Mouse (Mus musculus) neural tube, embryonic 14.5 days (tissue): Measurements from ENCODE around the gene Mrpl42. TPM values are rescaled to one million over a fixed set of nuclear protein-coding genes. Genes with fewer than 3 reads are reported as not detected.

Experiments
- ATAC-seq: fragments of 200-750 bp; cut with Nextera tagmentation; 2 replicates; pipeline ENCODE4 v1.8.0; 2017; ENCODE audit warnings: low read depth, mild to moderate bottlenecking, moderate TSS enrichment, moderate library complexity
- H3K27ac ChIP-seq: fragments of 300-500 bp; sonication (generic); 2 replicates; pipeline ENCODE4 v1.5.1; 2014; ENCODE audit warnings: low read depth, mild to moderate bottlenecking, control low read depth, low read length, moderate library complexity, mixed read lengths
- H3K27me3 ChIP-seq: fragments of 300-500 bp; sonication (generic); 2 replicates; pipeline ENCODE4 v1.6.1; 2014; ENCODE audit warnings: low read length; ENCODE audit not compliant: control insufficient read depth, insufficient read depth
- H3K36me3 ChIP-seq: fragments of 300-500 bp; sonication (generic); 2 replicates; pipeline ENCODE4 v1.6.1; 2014; ENCODE audit warnings: low read length, mixed read lengths; ENCODE audit not compliant: control insufficient read depth, insufficient read depth
- H3K4me1 ChIP-seq: fragments of 300-500 bp; sonication (generic); 2 replicates; pipeline ENCODE4 v1.6.1; 2014; ENCODE audit warnings: low read length; ENCODE audit not compliant: control insufficient read depth, insufficient read depth
- H3K4me2 ChIP-seq: fragments of 300-500 bp; sonication (generic); 2 replicates; pipeline ENCODE4 v1.6.1; 2014; ENCODE audit warnings: mild to moderate bottlenecking, low read depth, low read length, control low read depth
- H3K4me3 ChIP-seq: fragments of 300-500 bp; sonication (generic); 2 replicates; pipeline ENCODE4 v1.5.1; 2014; ENCODE audit warnings: low read depth, low read length, control low read depth, mixed read lengths
- H3K9ac ChIP-seq: fragments of 300-500 bp; sonication (generic); replicated peaks from 2 replicates; pipeline ENCODE4 v1.6.1; 2014; ENCODE audit warnings: low read depth, mild to moderate bottlenecking, control low read depth, low read length, mixed read lengths
- H3K9me3 ChIP-seq: fragments of 300-500 bp; sonication (generic); 2 replicates; pipeline ENCODE4 v1.6.1; 2016; ENCODE audit warnings: low read length; ENCODE audit not compliant: control insufficient read depth
- WGBS: fragments of 180-500 bp; shearing (Covaris S2); extraction: QIAGEN DNeasy Blood & Tissue Kit; methylation state at CpG from one replicate; pipeline ENCODE4 v1.1.7; 2014; 5-methylcytosine and 5-hydroxymethylcytosine counted together
- polyA plus RNA-seq: library from polyadenylated mRNA; unstranded; fragments of >200 nt; fragmentation: Nextera tagmentation; extraction: Ambion mirVana; gene quantifications from 2 replicates; pipeline ENCODE4 v1.2.1, GENCODE M21; 2014

Gene Mrpl42
- polyA plus RNA-seq, 1 experiment from 2014 or later, result 276 TPM

- Histone ChIP-seq H3K4me1 (no peaks in the 10 kb centered on the region), H3K9ac (no peak overlapping the region), H3K4me3 (no peak overlapping the region), H3K4me2 (no peak overlapping the region), H3K27me3 (no peaks in the 10 kb centered on the region), H3K36me3 (no peaks in the 10 kb centered on the region), H3K27ac (no peak overlapping the region), H3K9me3 (no peaks in the 10 kb centered on the region)
- 67% methylated on average over 2 of the region's 2 CpGs for WGBS
- no peak for ATAC-seq
These were observed 45.6 kb downstream of the Mrpl42 start for GRCm38 (mm10) chr10:95456103-95456502.

DNA sequence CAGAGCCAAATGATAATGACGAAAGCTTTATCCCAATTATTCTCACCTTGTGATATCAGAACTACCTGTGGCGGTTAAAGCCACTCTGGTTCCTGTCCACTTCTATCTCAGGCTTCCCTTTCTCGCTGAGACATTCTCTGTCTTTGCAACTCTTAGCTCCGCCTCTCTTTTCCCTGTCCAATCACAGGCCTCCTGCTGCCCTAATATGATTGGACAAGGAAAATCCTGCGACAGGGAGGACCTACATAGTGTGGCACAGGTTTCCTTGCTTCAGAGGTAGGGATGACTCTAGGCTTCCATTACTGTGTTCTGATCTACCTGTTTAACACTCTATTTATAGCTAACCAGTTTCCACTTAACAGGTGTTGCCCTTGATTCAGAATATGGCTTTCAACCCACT is 48.5 kb downstream of the Mrpl42 start:
- Histone ChIP-seq H3K27ac (no peak overlapping the region), H3K27me3 (no peaks in the 10 kb centered on the region), H3K4me3 (no peak overlapping the region), H3K36me3 (no peaks in the 10 kb centered on the region), H3K4me2 (no peak overlapping the region), H3K4me1 (no peaks in the 10 kb centered on the region), H3K9ac (no peak overlapping the region), H3K9me3 (no peaks in the 10 kb centered on the region)
- 89% methylated on average over 5 of the region's 5 CpGs for WGBS
- no peak for ATAC-seq

GRCm38 (mm10) chr10:95449033-95449432 is 52.7 kb downstream of the Mrpl42 start:
- H3K27me3 ChIP-seq, result no peaks in the 10 kb centered on the region
- no peak overlapping the region for H3K4me3 ChIP-seq
- no peak overlapping the region for H3K9ac ChIP-seq
- H3K4me1 ChIP-seq, result no peaks in the 10 kb centered on the region
- no peaks in the 10 kb centered on the region for H3K36me3 ChIP-seq
- H3K9me3 ChIP-seq, result no peaks in the 10 kb centered on the region
- no peak overlapping the region for H3K4me2 ChIP-seq
- 92% methylated on average over 6 of the region's 6 CpGs for WGBS
- no peak for ATAC-seq
- no peak overlapping the region for H3K27ac ChIP-seq

- H3K4me3 ChIP-seq, result no peak overlapping the region
- H3K27me3 ChIP-seq, result no peaks in the 10 kb centered on the region
- ATAC-seq, result no peak
- no peak overlapping the region for H3K9ac ChIP-seq
- no peaks in the 10 kb centered on the region for H3K4me1 ChIP-seq
- no peaks in the 10 kb centered on the region for H3K9me3 ChIP-seq
- no peak overlapping the region for H3K27ac ChIP-seq
- no peak overlapping the region for H3K4me2 ChIP-seq
- WGBS, result 97% methylated on average over 16 of the region's 16 CpGs
- no peaks in the 10 kb centered on the region for H3K36me3 ChIP-seq
These were observed 53.8 kb downstream of the Mrpl42 start for GRCm38 (mm10) chr10:95447954-95448353.

DNA sequence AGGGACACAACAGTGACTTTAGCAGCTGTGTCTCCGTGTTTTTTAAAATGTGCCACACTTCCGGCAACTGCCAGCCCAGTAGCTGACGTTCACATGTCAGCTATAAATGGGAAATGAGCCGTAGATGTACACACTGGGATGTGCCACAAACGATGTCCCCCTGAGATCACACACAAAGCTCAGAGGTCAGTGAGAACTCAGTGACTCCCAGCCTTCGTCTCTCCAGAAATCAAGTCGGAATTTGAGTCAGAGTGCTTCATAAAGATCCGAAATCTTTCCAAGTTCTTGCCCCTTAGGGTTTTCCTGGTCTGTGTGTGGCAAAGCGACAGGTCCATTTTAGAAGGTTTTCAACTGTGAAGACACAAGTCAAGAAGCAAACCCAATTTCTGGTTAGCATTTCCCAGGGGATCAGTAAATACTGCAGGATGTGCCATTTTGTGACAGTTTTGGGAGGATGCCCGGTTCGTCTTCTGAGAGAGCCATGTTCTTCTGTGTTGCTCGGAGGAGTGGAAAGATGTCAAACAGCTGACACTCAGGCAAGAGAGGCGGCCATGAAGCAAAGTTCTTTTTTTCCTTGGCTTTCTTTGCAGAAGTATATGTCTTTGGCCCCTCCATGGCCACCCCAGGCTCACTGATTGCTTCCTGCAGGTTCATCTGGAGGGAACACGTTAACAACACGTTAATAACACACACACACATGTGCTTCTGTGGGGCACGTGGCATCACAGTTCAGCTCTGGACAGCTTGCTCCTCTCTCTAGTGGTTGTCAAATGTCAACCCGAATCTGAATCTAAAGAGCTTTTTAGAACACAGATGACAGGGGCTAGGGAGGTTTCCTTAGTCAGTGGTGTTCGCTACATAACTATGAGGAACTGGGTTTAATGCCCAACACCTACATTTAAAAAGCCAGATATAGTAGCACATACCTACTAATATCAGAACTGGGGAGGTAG is 56.4 kb downstream of the Mrpl42 start:
- Histone ChIP-seq H3K9ac (no peak overlapping the region), H3K4me2 (no peak overlapping the region), H3K4me1 (no peaks in the 10 kb centered on the region), H3K36me3 (no peaks in the 10 kb centered on the region), H3K27me3 (no peaks in the 10 kb centered on the region), H3K9me3 (no peaks in the 10 kb centered on the region), H3K27ac (no peak overlapping the region), H3K4me3 (no peak overlapping the region)
- WGBS, result 79% methylated on average over 18 of the region's 18 CpGs
- no peak for ATAC-seq

DNA sequence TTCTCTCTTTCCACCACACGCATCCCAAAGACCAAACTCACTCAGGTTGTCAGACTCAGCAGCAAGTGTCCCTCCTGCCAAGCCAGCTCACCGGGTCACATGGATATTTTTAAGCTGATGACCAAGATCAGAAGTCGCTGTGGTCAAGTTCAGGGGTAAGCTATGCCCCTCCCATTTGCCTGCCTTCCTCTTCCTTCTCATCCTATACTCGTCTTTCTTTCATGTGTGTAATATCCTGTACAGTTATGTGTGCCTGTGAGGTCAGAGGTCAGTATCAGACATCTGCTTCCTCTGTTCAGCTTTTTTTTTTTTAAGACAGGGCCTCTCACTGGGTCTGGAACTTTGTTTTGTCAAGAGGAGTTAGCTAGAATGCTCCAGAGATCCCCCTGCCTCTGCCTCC is 59.4 kb downstream of the Mrpl42 start:
- Histone ChIP-seq H3K4me2 (no peak overlapping the region), H3K4me3 (no peak overlapping the region), H3K27me3 (no peaks in the 10 kb centered on the region), H3K27ac (no peak overlapping the region), H3K4me1 (no peaks in the 10 kb centered on the region), H3K9ac (no peak overlapping the region), H3K9me3 (no peaks in the 10 kb centered on the region), H3K36me3 (no peaks in the 10 kb centered on the region)
- no peak for ATAC-seq
- WGBS, result 83% methylated on average over 4 of the region's 4 CpGs

DNA sequence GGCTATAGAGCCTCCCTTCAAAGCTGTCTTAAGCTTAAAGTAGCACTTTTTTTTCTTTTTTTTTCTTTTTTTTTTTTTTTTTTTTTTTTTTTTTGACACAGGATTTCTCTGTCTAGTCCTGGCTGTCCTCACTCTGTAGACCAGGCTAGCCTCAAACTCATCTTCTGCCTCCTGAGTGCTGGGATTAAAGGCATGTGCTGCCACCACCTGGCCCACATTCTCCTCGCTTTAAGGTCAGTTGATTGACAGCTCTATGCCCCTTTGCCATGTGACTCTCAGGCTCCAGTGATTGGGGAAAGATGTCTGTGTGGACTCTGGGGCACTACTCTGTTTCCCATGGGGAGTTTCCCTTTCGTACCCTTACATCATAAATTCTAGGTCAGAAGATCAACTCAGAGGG is 61.2 kb downstream of the Mrpl42 start:
- no peaks in the 10 kb centered on the region for H3K4me1 ChIP-seq
- H3K27me3 ChIP-seq, result no peaks in the 10 kb centered on the region
- H3K4me3 ChIP-seq, result no peak overlapping the region
- H3K9me3 ChIP-seq, result no peaks in the 10 kb centered on the region
- no peak overlapping the region for H3K27ac ChIP-seq
- no peak overlapping the region for H3K9ac ChIP-seq
- no peak for ATAC-seq
- no peaks in the 10 kb centered on the region for H3K36me3 ChIP-seq
- WGBS, result 60% methylated on average over 2 of the region's 2 CpGs
- no peak overlapping the region for H3K4me2 ChIP-seq

DNA sequence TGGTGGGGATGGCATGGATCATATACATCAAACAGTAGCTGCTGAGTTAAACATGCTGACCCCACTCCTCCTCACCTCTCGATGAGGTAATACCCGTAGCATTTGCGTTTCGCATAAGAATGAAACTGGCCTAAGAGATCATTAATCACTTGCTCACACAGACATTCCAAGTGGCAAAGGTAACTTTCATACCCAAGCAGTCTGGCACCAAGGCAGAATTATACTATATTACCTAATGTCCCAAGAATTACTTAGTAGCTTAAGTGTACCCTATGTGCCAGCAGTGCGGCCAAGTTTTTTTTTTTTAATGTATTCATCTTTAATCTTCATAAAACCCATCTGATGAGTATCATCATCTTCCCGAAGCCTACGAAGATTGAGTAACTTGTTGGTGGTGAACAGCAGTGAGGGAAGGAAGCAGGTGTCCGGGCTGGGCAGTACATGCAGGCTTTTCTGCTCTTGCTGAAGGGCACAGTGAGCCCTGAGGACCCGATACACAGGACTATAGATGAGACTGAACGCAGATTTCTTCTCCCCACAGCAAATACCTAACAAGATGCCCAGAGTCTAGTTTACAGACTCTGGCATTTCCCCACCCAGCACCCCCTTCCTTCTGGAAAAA is 61.9 kb downstream of the Mrpl42 start:
- H3K4me3 ChIP-seq, result no peak overlapping the region
- no peaks in the 10 kb centered on the region for H3K9me3 ChIP-seq
- WGBS, result 87% methylated on average over 10 of the region's 10 CpGs
- no peak overlapping the region for H3K27ac ChIP-seq
- H3K4me1 ChIP-seq, result no peaks in the 10 kb centered on the region
- ATAC-seq, result no peak
- no peaks in the 10 kb centered on the region for H3K36me3 ChIP-seq
- no peak overlapping the region for H3K4me2 ChIP-seq
- H3K9ac ChIP-seq, result no peak overlapping the region
- no peaks in the 10 kb centered on the region for H3K27me3 ChIP-seq

GRCm38 (mm10) chr10:95438941-95439340 is 62.8 kb downstream of the Mrpl42 start:
- no peak overlapping the region for H3K9ac ChIP-seq
- no peak overlapping the region for H3K27ac ChIP-seq
- no peak overlapping the region for H3K4me3 ChIP-seq
- H3K4me2 ChIP-seq, result no peak overlapping the region
- H3K4me1 ChIP-seq, result no peaks in the 10 kb centered on the region
- H3K9me3 ChIP-seq, result no peaks in the 10 kb centered on the region
- WGBS, result 81% methylated on average over 11 of the region's 11 CpGs
- no peak for ATAC-seq
- H3K36me3 ChIP-seq, result no peaks in the 10 kb centered on the region
- no peaks in the 10 kb centered on the region for H3K27me3 ChIP-seq
